Mouse (Mus musculus) limb, embryonic 14.5 days (tissue): Measurements from ENCODE around the gene Tiam2. TPM values are rescaled to one million over a fixed set of nuclear protein-coding genes. Genes with fewer than 3 reads are reported as not detected.

Experiments
- ATAC-seq: fragments of 200-750 bp; cut with Nextera tagmentation; 2 replicates; pipeline ENCODE4 v1.8.0; 2017; ENCODE audit warnings: low read depth, moderate number of reproducible peaks, moderate TSS enrichment; ENCODE audit not compliant: low FRiP score
- DNase-seq: peaks from one replicate; pipeline ENCODE4 v3.0.0-alpha.2; 2015; ENCODE audit warnings: low spot score
- H3K27ac ChIP-seq: fragments of 300-500 bp; sonication (generic); replicated peaks from 2 replicates; pipeline ENCODE4 v1.5.1; 2014; ENCODE audit warnings: low read depth, mild to moderate bottlenecking, low read length, moderate library complexity, mixed read lengths
- H3K27me3 ChIP-seq: fragments of 300-500 bp; sonication (generic); 2 replicates; pipeline ENCODE4 v1.6.1; 2014; ENCODE audit warnings: low read length, mixed read lengths; ENCODE audit not compliant: control insufficient read depth, insufficient read depth
- H3K36me3 ChIP-seq: fragments of 300-500 bp; sonication (generic); 2 replicates; pipeline ENCODE4 v1.6.1; 2014; ENCODE audit warnings: mild to moderate bottlenecking, low read length, moderate library complexity, mixed read lengths; ENCODE audit not compliant: control insufficient read depth, insufficient read depth
- H3K4me1 ChIP-seq: fragments of 300-500 bp; sonication (generic); 2 replicates; pipeline ENCODE4 v1.6.1; 2014; ENCODE audit warnings: antibody characterized with exemption, low read length, mixed read lengths; ENCODE audit not compliant: control insufficient read depth, insufficient read depth
- H3K4me2 ChIP-seq: fragments of 300-500 bp; sonication (generic); replicated peaks from 2 replicates; pipeline ENCODE4 v1.6.1; 2014; ENCODE audit warnings: low read depth, mild to moderate bottlenecking, low read length, moderate library complexity; ENCODE audit not compliant: severe bottlenecking
- H3K4me3 ChIP-seq: fragments of 300-500 bp; sonication (generic); replicated peaks from 2 replicates; pipeline ENCODE4 v1.5.1; 2014; ENCODE audit warnings: low read length
- H3K9ac ChIP-seq: fragments of 300-500 bp; sonication (generic); 2 replicates; pipeline ENCODE4 v1.6.1; 2014; ENCODE audit warnings: mild to moderate bottlenecking, low read depth, low read length, moderate library complexity; ENCODE audit not compliant: severe bottlenecking
- H3K9me3 ChIP-seq: fragments of 300-500 bp; sonication (generic); 2 replicates; pipeline ENCODE4 v1.6.1; 2016; ENCODE audit warnings: low read length; ENCODE audit not compliant: control insufficient read depth
- POLR2A ChIP-seq: fragments of 200-500 bp; IDR thresholded peaks from 2 replicates; pipeline ENCODE4 v1.8.0; 2012; ENCODE audit warnings: inconsistent platforms, mild to moderate bottlenecking, moderate library complexity, borderline replicate concordance; ENCODE audit not compliant: insufficient read depth, insufficient read length; ENCODE audit errors: extremely low read depth
- WGBS: fragments of 180-500 bp; shearing (Covaris S2); extraction: QIAGEN DNeasy Blood & Tissue Kit; methylation state at CpG from one replicate; pipeline ENCODE4 v1.1.7; 2014; 5-methylcytosine and 5-hydroxymethylcytosine counted together
- polyA plus RNA-seq, 2 experiments: library from polyadenylated mRNA; depleted of rRNA in 1 of 2; stranded (reverse) in 1 of 2; unstranded in 1 of 2; fragments of >200 nt; fragmentation: Nextera tagmentation in 1 of 2; extraction: Ambion mirVana in 1 of 2; gene quantifications; 2 replicates each; pipeline versions ENCODE4 v1.2.1 to v1.2.3; 2012 to 2014

The Tiam2 gene
- polyA plus RNA-seq, 2 experiments = 21.1 to 25.9 TPM

DNA sequence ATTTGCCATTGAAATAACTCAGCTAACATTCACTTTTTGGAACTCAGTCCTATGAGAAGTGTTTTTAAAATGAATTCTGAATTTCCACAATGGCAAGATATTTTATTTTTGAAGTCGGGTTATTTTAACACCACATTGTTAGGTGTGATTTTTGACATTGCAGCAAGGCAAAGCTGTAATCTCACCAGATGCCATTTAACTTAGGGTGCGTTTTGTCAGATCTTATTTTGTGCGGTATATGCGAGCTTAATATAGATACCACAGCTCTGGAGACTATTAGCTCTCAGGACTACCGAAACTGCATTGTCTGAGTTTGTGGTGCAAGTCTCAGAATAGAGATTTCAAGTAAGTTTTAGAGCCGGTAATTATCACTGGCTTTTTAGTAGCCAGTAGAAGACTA is 173.7 kb downstream of the Tiam2 start:
- ATAC-seq (no peak), DNase-seq (no peak)
- H3K27ac ChIP-seq = no peak overlapping the region
- H3K9ac ChIP-seq = no peak overlapping the region
- H3K27me3 ChIP-seq = no peaks in the 10 kb centered on the region
- no peak for TF ChIP-seq POLR2A
- 94% methylated on average over 6 of the region's 6 CpGs for WGBS
- H3K9me3 ChIP-seq = no peaks in the 10 kb centered on the region
- H3K4me3 ChIP-seq = no peak overlapping the region
- H3K36me3 ChIP-seq = peaks cover 17% of the 10 kb centered on the region
- H3K4me1 ChIP-seq = no peaks in the 10 kb centered on the region
- H3K4me2 ChIP-seq = no peak overlapping the region

DNA sequence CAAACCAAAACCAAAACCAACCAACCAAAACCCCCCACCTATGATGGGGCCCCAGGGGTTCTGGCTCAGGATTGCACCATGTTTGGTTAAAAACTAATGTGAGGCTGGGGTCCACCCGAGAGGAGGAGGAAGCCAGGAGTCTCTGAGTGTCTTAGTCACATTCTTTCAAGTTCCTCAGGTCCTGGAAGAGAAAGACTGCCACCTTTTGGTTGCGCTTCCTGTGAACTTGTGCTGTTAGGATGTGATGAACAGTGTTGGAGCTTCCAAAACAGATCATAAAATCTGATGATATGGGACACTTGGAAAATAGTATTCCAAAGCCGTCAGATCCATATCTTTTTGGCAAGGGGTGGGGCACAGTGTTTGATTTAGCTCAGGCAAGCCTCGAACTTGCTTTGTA is 174.6 kb downstream of the Tiam2 start:
- Histone ChIP-seq H3K9me3 (no peaks in the 10 kb centered on the region), H3K27ac (no peak overlapping the region), H3K4me1 (no peaks in the 10 kb centered on the region), H3K4me2 (no peak overlapping the region), H3K36me3 (peaks cover 20% of the 10 kb centered on the region), H3K4me3 (no peak overlapping the region), H3K9ac (no peak overlapping the region), H3K27me3 (no peaks in the 10 kb centered on the region)
- 78% methylated on average over 4 of the region's 4 CpGs for WGBS
- ATAC-seq (no peak), DNase-seq (no peak)
- TF ChIP-seq POLR2A = no peak

DNA sequence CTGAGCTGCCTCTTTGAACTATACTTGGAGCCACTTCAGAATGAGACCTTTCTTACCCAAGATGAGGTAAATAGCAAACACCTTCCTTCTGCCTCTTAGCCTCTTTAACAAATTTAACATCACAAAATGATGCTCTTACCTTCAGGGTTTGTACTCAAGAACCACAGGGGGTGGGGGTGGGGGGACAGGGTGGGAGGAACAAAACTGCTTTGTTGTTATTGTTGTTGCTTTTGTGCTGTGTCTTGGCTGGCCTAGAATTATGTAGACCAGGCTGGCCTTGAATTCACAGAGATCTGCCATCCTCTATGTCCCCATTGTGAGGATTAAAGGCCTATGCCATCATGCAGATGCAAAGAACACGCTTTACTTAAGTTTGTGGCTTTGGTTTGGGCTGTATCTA is 179.3 kb downstream of the Tiam2 start:
- no peak for ATAC-seq
- peaks cover 47% of the 10 kb centered on the region for H3K36me3 ChIP-seq

DNA sequence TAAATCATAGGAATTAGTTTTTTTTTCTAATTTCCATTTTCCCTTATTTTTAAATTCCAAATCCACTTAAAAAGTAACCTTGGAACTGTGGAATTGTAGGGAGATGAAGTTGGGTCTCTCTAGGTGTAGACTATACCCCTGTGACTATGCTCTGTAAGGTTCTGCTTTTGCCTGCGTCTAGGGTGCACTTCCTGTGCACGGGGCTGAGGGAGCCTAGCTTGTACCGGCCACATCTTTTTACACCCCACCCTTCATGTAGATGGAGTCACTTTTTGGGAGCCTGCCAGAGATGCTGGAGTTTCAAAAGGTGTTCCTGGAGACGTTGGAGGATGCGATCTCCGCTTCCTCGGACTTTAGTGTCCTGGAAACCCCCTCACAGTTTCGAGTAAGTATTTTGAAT is 180.1 kb downstream of the Tiam2 start:
- peaks cover 55% of the 10 kb centered on the region for H3K36me3 ChIP-seq
- no peaks in the 10 kb centered on the region for H3K4me1 ChIP-seq
- 85% methylated on average over 8 of the region's 8 CpGs for WGBS
- no peak overlapping the region for H3K27ac ChIP-seq
- no peak overlapping the region for H3K4me2 ChIP-seq
- H3K4me3 ChIP-seq = no peak overlapping the region
- no peak for DNase-seq
- H3K27me3 ChIP-seq = no peaks in the 10 kb centered on the region
- no peaks in the 10 kb centered on the region for H3K9me3 ChIP-seq
- H3K9ac ChIP-seq = no peak overlapping the region
- TF ChIP-seq POLR2A = no peak
- no peak for ATAC-seq

More for the DNA sequence above, 179.3 kb downstream of the Tiam2 start:
- no peaks in the 10 kb centered on the region for H3K4me1 ChIP-seq
- no peak for TF ChIP-seq POLR2A
- H3K9me3 ChIP-seq = no peaks in the 10 kb centered on the region
- WGBS = 81% methylated on average over 1 of the region's 1 CpGs
- H3K9ac ChIP-seq = no peak overlapping the region
- no peaks in the 10 kb centered on the region for H3K27me3 ChIP-seq
- no peak for DNase-seq
- H3K4me2 ChIP-seq = no peak overlapping the region
- no peak overlapping the region for H3K4me3 ChIP-seq
- H3K27ac ChIP-seq = no peak overlapping the region

DNA sequence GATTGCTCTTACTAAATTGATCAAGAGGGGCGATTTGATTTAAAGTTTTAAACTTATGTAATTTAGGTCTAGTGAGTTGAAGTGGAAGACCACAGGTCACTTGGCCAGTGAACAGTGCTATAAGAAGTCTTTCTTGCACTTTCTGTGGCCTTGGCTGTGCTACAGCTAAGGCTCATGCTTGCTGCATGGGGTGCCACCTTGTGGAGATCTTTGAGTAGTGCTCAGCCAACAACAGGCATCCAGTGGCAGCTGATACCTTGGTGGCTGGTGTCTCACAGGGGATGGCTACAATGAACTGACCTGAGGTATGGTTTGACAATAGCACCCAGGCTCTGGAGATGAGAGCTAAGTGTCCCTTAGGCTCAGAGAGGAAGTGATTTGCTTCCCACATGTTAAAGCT is 183.5 kb downstream of the Tiam2 start:
- Histone ChIP-seq H3K36me3 (peaks cover 64% of the 10 kb centered on the region), H3K27me3 (no peaks in the 10 kb centered on the region), H3K9me3 (no peaks in the 10 kb centered on the region), H3K4me1 (no peaks in the 10 kb centered on the region), H3K9ac (no peak overlapping the region), H3K4me3 (no peak overlapping the region), H3K27ac (no peak overlapping the region), H3K4me2 (no peak overlapping the region)
- 19% methylated on average over 1 of the region's 1 CpGs for WGBS
- ATAC-seq (no peak), DNase-seq (peak; percentile 40)
- no peak for TF ChIP-seq POLR2A

DNA sequence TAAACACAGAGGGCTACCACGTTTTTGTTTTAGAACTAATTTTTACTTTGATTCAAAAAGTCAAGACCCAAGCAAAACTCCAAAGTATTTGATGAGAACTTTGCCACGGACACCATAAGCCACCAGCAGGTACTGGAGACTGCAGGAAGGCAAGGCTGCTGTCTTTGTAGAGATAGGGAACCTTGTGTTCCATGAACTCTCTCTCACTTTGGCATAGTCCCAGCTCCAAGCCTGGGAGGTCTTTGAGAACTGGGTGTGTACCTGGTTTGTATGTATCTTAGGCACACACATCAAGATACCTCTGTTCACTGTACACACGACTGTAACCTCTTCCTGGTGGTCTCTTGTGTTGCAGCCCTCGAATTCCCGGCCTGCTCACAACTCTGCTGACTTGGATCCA is 187.9 kb downstream of the Tiam2 start:
- TF ChIP-seq POLR2A = no peak
- Histone ChIP-seq H3K9ac (no peak overlapping the region), H3K9me3 (no peaks in the 10 kb centered on the region), H3K27ac (no peak overlapping the region), H3K4me2 (no peak overlapping the region), H3K4me1 (no peaks in the 10 kb centered on the region), H3K4me3 (no peak overlapping the region), H3K27me3 (no peaks in the 10 kb centered on the region), H3K36me3 (peaks cover 84% of the 10 kb centered on the region)
- no peak for DNase-seq
- no peak for ATAC-seq
- 89% methylated on average over 5 of the region's 5 CpGs for WGBS
